Mouse (Mus musculus): ENCODE measurements at regions not wholly inside any gene's neighbourhood (a gene's known extent, or its start where the extent isn't known, plus 50 kb on each side); places are given as distances from the start of the nearest gene placed in this dataset.

DNA sequence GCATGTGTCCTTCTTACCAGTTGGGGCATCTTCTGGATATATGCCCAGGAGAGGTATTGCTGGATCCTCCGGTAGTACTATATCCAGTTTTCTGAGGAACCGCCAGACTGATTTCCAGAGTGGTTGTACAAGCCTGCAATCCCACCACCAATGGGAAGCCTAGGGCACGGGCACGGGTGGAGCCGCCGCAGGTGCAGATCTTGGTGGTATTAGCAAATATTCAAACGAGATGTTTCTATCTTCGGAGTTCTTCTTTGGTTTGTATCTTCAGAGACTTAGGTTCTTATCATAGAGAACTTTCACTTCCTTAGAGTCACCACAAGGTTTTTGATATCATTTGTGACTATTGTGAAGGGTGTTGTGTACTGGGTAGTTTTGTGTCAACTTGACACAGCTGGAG, 103.1 kb downstream of the Btbd35f12 start:
- peak in 1 of 2 experiments; percentile 0 for DNase-seq (ENCODE audit: low spot score in 2 of 2)

Data from natural killer cell, adult 2 months (primary cell).